Mouse (Mus musculus) urinary bladder, adult 2 months (tissue): ENCODE data around the gene Adcy3. TPM values are rescaled to one million over a fixed set of nuclear protein-coding genes. Genes with fewer than 3 reads are reported as not detected.

Experiments used
- DNase-seq: peaks from one replicate; pipeline ENCODE4 v3.0.0; 2022; ENCODE audit warnings: low spot score
- polyA plus RNA-seq: library from polyadenylated mRNA; depleted of rRNA; stranded (reverse); fragments of >200 nt; gene quantifications from 2 replicates; pipeline ENCODE4 v1.2.3, GENCODE M21; 2012; rRNA removed

Gene Adcy3
- polyA plus RNA-seq, 1 experiment = 4.2 TPM

DNA sequence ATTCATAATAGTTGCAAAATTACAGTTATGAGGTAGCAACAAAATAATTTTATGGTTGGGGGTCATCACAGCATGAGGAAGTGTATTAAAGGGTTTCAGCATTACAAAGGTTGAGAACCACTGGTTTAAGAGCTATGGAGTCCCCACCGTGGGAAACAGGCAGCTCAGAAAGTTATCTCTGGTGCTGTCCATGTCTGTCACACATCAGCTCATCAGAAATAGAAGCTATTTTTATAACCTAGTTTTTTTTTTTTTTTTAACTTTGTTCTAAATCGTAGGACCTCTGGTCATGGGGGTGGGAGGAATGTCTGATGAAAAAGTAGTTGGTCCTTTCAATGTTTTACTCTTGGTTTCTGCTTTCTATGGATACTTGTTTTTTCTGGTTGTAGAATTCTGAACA, 110.9 kb downstream of the Adcy3 start:
- DNase-seq = no peak

DNA sequence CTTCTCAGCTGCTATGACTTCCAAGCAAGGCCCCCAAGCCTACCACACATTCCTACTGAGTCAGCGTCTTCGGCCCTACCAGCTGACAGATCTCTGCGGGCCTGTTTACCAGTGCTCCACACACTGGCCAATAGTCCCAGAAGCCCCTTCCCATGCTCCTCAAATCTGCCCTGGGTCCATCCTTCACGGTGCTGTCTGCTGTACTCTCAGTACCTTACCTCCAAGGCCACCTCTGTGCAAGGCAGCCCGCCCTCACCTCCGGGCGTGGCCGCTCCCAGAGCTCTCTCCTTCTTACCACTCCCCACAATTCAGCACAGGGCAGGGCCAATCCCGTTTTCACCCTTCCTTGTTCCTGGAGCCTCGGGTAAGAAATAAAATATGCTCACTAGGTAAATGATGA, 112.8 kb downstream of the Adcy3 start:
- no peak for DNase-seq

DNA sequence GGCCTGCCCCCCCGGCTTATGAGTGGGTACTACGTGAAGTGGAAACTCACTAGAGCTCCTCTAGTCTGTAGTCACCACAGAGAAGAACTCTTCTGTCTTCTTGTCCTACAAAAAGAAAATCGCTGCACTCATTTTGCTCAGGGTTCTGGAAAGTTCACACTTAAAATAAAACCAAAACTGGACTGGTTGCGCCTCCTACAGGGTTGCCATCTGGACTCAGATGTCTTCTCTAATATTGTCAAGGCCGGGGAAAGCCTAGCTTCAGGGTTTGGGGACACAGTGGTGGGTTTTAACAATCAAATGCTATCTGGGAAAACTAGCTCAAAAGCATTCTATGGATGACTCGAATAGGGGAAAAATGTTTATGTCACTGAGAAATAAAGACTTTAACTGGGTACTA, 116.9 kb downstream of the Adcy3 start:
- DNase-seq = no peak

DNA sequence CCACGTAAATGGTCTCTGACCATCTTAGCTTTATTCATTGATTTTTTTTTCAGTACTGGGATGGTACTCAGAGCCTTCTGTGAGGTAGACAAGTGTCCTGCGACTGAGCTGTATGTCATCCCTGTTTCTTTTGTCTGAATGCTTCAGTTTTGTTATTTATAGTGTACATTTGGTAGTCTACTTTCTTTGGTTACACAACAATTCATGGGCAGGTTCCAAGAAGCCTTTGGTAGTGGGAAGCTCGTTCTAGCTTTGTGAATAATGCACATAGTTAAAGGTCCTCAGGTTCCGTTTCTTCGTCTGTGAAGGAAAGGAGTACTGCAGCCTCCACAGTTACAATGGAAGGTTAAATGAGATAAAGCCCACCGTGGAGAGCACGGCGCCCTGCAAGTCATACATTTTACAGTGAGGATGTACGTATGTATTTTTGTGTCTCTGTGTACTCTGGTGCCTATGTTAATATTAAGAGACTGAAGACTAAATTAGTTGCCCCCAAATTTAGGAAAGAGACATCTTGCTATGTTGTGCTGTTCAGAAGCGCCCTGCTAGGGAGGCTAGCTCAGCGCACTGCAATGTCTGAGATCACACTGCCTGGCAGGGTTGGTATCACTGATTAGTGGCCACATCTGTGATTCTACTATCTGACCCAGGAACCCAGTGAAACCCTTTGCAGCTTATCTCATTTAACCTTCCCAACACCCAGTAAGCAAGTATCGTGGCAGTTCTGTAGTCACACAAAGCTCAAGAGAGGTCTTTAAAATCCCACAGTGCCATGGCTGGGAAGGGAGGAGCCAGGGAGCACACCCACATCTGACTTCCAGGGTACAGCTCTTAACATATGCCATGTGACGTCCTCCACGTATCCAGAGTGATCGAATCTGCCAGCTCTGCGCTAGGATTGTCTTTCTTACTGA, 120.1 kb downstream of the Adcy3 start:
- no peak for DNase-seq

Other genes with a start within 250 kb of the Adcy3 start
- gene Pomc, start 178.2 kb upstream of the Adcy3 start, polyA plus RNA-seq = 0.41 and 0.69 TPM in 2 replicates
- gene Efr3b, start 94.2 kb upstream of the Adcy3 start, polyA plus RNA-seq = 1.6 and 1.8 TPM in 2 replicates
- gene Dnajc27, start 50.5 kb upstream of the Adcy3 start, polyA plus RNA-seq = 10.3 and 10.4 TPM in 2 replicates
- 3.1 and 3.5 TPM in 2 replicates for gene Ptrhd1, start 100.9 kb downstream of the Adcy3 start, polyA plus RNA-seq
- gene Cenpo, start 101.2 kb downstream of the Adcy3 start, polyA plus RNA-seq = 10.5 and 12.9 TPM in 2 replicates